Mouse (Mus musculus): ENCODE measurements at regions not wholly inside any gene's neighbourhood (a gene's known extent, or its start where the extent isn't known, plus 50 kb on each side); places are given as distances from the start of the nearest gene placed in this dataset.

GRCm38 (mm10) chr7:124455659-124456058 is 473.0 kb downstream of the Hs3st4 start:
- no peak for DNase-seq

DNA sequence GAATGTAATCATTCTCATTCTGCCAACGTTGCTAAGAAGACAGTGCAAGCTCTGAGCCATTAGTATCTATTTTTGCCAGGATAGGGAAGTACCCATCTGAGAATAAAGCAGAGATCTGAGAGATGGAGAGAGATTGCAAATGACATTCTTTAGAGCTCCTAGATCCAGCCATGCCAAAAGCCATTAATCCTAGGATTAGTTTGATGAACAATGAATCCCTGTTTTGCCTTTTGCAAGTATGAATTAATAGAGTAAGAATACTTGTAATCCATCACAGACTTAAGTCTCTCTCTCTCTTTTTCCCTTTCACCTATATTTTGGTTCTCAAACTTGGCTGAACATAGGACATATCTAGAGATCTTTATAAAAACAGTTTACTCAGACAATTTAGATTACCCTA is 504.7 kb downstream of the Hs3st4 start:
- DNase-seq = no peak

GRCm38 (mm10) chr7:124491109-124491793 is 508.6 kb downstream of the Hs3st4 start:
- DNase-seq = no peak

GRCm38 (mm10) chr7:124491851-124492390 is 509.3 kb downstream of the Hs3st4 start:
- peak in 1 of 2 experiments; percentile 4 for DNase-seq

DNA sequence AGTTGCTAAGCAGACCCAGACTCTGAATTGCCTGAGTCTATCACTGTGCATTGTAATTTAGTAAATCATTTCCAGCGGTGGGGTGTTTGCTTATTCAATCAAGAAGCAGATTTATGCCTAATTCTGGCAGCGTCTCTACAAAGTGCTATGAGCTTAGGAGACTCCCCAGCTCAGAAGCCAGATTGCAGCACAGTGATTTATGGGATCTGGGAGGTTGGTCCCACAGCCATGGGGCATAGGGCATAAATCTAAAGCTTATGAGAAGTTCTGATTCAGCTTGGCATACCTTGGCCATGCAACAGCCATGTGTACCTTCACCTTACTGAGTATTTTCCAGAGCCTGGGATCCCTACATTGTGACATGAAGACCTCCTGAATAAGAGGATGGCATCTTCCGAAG is 518.0 kb downstream of the Hs3st4 start:
- DNase-seq = no peak

DNA sequence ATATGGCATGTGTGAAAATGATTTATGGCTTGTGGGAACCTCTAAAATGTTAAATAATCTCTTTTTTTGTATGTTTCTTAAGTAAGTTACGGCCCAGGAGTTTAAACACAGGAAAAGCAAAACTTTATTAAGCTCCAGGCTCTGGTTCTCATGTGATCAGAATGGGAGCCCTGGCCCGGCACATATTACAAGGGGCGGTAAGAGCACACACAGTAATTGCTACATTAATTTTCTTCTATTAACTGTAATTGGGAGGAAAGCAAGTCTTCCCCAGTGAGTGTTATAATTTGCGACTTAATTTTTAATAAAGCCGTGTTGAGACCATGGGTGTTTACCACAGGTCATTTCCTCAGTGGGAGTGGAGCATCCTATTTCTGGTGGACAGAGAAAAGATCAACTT is 520.1 kb downstream of the Hs3st4 start:
- DNase-seq = no peak

DNA sequence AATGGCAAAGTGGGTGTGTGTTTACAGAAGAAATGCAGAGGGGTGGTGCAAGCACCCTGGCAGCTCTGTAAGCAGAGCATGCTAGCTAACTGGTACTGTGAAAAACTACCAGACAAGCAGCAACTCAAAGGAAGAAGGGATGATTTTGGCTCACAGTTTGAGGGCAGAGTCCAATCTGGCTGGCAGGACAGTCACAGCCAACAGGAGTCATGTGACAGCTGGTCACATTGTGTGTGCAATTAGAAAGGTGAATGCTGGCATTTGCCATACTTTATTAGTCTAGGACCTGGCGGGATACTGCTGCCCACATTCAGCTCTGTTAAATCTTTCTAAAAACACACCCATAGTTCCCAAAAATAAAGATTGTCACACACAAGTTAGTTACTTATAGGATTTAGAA is 566.4 kb downstream of the Hs3st4 start:
- DNase-seq = no peak

GRCm38 (mm10) chr7:124557213-124557612 is 574.5 kb downstream of the Hs3st4 start:
- no peak for DNase-seq

- DNase-seq = no peak
These were observed 588.1 kb downstream of the Hs3st4 start for GRCm38 (mm10) chr7:124570804-124571203.

DNA sequence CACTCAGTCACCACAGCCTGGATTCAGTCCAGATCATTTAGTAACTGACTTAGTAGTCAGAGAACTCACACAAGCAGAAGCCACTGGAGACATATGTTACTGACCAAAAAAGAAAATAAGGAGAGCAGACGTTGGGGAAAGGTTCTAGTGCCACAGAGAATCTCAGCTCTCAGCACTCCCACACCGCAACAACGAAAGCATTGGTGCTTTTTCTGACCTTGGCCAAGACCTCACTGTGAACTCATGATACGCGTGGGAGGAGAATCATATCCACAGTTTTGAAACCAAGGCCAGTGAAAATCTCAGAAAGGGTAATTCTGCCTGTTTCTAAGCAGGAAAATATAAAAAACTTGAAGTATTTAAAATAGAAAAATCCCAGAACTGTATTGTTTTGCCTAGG is 591.0 kb downstream of the Hs3st4 start:
- peak; percentile 1 to 17 for DNase-seq

GRCm38 (mm10) chr7:124581342-124581741 is 598.7 kb downstream of the Hs3st4 start:
- no peak for DNase-seq

- no peak for DNase-seq
These were observed 602.6 kb downstream of the Hs3st4 start for GRCm38 (mm10) chr7:124585296-124585695.

DNA sequence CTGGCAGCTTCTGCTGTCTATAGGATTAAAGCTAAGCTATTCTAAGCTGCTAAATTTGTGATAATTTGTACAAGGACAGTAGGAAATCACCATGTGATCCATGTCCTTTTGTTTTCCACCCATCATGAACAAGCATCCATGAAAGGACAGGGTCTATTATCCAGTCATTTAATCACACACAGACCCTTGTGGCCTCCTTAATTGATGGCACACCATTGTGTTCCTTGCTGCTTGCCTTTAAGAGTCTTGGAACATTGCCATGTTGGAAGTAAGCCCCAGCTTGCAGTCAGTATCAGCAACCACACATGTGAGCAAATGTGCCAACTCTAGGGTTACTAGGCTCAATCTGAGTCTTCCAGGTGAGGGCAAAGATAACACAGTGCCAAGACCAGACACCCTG is 608.7 kb downstream of the Hs3st4 start:
- no peak for DNase-seq

- DNase-seq = no peak
These were observed 610.8 kb downstream of the Hs3st4 start for GRCm38 (mm10) chr7:124593462-124593861.

DNA sequence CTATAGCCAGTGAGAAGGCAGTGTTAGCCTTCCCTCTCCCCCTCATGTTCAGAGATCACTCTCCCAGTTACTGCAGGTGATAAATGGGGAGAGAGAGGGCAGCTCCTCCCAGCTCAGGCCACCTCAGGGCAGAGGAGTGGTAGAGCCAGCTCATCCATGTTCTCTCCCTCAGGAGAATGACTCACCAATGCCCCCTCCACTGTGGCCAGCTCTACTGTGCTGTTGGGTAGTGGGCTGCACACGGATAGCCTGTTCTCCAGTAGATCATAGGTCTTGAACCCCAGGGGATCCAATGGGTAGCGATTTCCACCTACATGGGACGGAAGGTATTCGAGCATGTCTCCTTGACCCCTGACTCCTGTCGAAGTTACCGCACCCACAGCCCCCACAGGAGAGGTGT is 618.1 kb downstream of the Hs3st4 start:
- DNase-seq = no peak

DNA sequence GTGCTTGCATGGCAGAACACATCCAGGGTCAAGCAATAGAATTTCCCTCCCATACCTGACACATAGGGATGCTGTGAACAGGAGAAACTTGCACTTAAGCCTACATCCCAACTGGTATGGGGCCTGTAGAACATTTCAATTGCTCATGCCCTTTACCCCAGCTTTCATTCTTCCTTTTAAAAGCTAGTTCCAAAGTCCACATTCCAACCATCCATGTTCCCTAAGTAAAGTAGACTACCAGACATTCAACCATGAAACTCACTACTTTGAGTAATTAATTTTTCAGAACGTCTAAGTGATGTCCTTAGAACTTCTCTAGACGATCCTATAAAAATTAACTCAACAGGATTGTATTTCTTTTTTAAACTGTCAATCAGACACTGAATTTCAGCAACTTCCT is 621.9 kb downstream of the Hs3st4 start:
- no peak for DNase-seq

GRCm38 (mm10) chr7:124605978-124606377 is 623.3 kb downstream of the Hs3st4 start:
- no peak for DNase-seq

DNA sequence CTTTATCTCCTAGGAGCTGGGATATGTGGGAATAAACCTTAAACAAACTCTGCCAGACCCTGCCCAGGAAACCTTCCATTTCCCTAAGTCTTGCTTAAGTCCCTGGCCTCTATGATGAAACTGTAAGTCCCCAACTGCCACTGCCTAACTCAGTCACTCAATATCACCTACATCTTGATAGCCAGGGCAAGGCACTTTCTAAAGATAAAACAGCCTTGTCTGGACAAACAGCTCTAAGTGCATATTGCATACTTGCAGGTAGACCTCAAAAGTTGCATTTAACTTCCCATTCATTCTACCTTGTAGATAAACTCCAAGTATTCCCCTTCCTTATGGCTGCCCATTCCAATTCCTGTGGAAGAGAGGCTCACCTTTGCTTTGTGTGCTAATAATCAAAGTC is 624.4 kb downstream of the Hs3st4 start:
- DNase-seq = no peak

- DNase-seq = no peak
These were observed 627.8 kb downstream of the Hs3st4 start for GRCm38 (mm10) chr7:124610437-124610836.

DNA sequence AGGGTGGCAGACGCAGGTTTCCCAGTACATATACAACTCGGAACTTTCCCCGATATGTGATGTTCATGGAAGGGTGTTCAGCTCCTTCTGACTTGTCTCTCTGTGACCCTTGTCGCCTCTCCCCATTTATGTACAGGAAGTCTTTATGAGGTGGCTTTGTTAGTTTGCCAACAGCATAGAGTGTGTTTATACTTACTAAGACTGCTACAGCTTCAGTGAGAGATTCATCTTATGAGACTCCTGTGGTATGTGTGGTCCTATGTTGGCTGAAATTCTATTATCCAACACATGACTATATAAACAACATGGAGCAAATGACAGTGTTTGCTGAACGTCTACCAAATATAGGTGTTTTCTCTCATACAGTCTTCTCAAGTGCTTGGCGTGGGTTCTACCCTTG is 664.5 kb downstream of the Hs3st4 start:
- no peak for DNase-seq

- no peak for DNase-seq
These were observed 684.7 kb downstream of the Hs3st4 start for GRCm38 (mm10) chr7:124667180-124667968.

GRCm38 (mm10) chr7:124668058-124668457 is 685.4 kb downstream of the Hs3st4 start:
- DNase-seq = no peak

DNA sequence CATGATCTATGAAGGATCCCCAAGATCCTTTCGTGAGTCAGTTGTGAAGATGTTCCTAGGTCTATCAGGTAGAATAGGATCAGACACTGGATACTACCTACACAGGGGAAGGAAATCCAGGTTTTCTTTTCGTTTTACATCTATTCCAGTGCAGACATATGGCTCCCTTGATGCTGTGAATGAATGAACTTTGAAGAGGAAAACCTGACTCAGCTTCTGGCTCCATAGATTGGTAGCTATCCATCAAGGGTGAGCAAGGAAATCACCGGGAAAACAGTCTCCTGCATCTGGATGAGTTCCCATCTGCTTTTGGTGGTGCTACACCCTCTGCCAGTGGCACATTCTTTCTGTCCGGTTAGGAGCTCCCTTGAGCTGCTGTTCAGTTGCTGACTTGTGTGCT is 687.8 kb downstream of the Hs3st4 start:
- DNase-seq = no peak

DNA sequence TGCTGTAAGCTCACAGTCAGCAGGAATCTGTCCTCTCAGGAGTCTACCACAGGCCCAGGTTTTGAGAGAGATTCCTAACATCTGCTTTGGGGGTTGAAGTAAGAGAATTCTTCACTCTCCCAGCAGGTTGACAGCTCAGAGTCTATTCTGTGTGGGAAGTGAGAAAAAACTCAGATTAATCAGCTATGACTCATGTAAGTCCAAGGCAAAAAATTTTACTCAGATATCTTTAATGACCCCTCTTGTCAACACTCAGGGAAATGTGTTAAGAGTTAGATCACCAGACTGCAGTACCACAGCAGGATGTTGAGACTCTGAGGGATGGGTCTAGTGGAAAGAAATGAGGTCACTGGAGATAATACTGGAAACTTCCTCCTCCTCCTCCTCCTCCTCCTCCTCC is 688.4 kb downstream of the Hs3st4 start:
- DNase-seq = no peak

All from adrenal gland, postnatal 36 days (tissue).